Mouse (Mus musculus) embryonic facial prominence, embryonic 10.5 days (tissue): ENCODE measurements at regions not wholly inside any gene's neighbourhood (a gene's known extent, or its start where the extent isn't known, plus 50 kb on each side); places are given as distances from the start of the nearest gene placed in this dataset.
"Not testable (repeated sequence)": the region's sequence is repeated elsewhere in the genome, so short reads cannot be mapped to it uniquely, and the experiment has no call there.

ENCODE experiments used
- DNase-seq: peaks from one replicate; pipeline ENCODE4 v3.0.0-alpha.2; 2017; ENCODE audit warnings: low spot score
- H3K27ac ChIP-seq: fragments of 300-500 bp; sonication (generic); replicated peaks from 2 replicates; pipeline ENCODE4 v1.5.1; 2016; ENCODE audit warnings: mild to moderate bottlenecking
- H3K27me3 ChIP-seq: fragments of 300-500 bp; sonication (generic); replicated peaks from 2 replicates; pipeline ENCODE4 v1.6.1; 2016; ENCODE audit warnings: low read depth, mild to moderate bottlenecking; ENCODE audit not compliant: poor library complexity, severe bottlenecking
- H3K36me3 ChIP-seq: fragments of 300-500 bp; sonication (generic); replicated peaks from 2 replicates; pipeline ENCODE4 v1.6.1; 2016; ENCODE audit warnings: mild to moderate bottlenecking, moderate library complexity
- H3K4me1 ChIP-seq: fragments of 300-500 bp; sonication (generic); 2 replicates; pipeline ENCODE4 v1.6.1; 2016
- H3K4me3 ChIP-seq: fragments of 300-500 bp; sonication (generic); 2 replicates; pipeline ENCODE4 v1.5.1; 2016; ENCODE audit warnings: mild to moderate bottlenecking, moderate library complexity
- H3K9me3 ChIP-seq: fragments of 300-500 bp; sonication (generic); 2 replicates; pipeline ENCODE4 v1.6.1; 2016; ENCODE audit warnings: mild to moderate bottlenecking
- WGBS: fragments of 180-500 bp; shearing (Covaris S2); methylation state at CpG from one replicate; pipeline ENCODE4 v1.1.7; 2016; 5-methylcytosine and 5-hydroxymethylcytosine counted together

GRCm38 (mm10) chr6:89125916-89126315 lies 223.9 kb downstream of the Tpra1 start:
- WGBS: 62% methylated on average over 9 of the region's 9 CpGs
- DNase-seq: no peak

DNA sequence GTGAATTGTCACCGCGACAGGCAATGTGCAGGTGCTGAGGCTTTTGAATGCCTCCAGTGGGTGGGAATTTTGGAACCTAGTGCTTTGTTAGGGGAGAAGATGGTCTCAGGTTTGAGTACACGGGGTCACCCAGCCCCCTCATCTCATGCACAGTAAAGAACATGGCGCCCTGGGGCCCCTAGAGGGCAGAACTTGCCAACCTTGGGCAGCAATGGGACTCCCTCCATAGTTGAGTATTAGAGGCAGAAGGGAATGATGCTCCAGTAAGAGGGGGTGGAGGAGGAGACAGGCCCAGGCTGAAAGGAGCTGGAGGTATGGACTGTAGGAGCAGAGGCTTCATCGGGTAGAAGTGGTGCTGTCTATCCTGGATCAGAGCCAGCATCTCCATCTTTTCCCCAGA lies 226.1 kb downstream of the Tpra1 start:
- not testable (repeated sequence) for H3K9me3 ChIP-seq, H3K36me3 ChIP-seq, H3K27me3 ChIP-seq, H3K4me1 ChIP-seq, DNase-seq, H3K27ac ChIP-seq, H3K4me3 ChIP-seq
- WGBS: 59% methylated on average over 5 of the region's 5 CpGs

More at GRCm38 (mm10) chr6:89125916-89126315, 223.9 kb downstream of the Tpra1 start:
- Histone ChIP-seq H3K36me3 (no peaks in the 10 kb centered on the region), H3K4me3 (no peak overlapping the region), H3K27ac (no peak overlapping the region), H3K4me1 (peaks cover 29% of the 10 kb centered on the region), H3K27me3 (peaks cover 6% of the 10 kb centered on the region; the same call in 1 of the 2 replicates), H3K9me3 (no peaks in the 10 kb centered on the region)

GRCm38 (mm10) chr6:89140469-89140868 lies 222.0 kb downstream of the Plxna1 start:
- Histone ChIP-seq H3K4me3 (no peak overlapping the region), H3K36me3 (no peaks in the 10 kb centered on the region), H3K27ac (no peak overlapping the region), H3K9me3 (no peaks in the 10 kb centered on the region), H3K4me1 (0 out of 2 replicates have a peak, but pooled peaks cover 4% of the 10 kb centered on the region), H3K27me3 (no peaks in the 10 kb centered on the region)
- no peak for DNase-seq
- 73% methylated on average over 3 of the region's 3 CpGs for WGBS

DNA sequence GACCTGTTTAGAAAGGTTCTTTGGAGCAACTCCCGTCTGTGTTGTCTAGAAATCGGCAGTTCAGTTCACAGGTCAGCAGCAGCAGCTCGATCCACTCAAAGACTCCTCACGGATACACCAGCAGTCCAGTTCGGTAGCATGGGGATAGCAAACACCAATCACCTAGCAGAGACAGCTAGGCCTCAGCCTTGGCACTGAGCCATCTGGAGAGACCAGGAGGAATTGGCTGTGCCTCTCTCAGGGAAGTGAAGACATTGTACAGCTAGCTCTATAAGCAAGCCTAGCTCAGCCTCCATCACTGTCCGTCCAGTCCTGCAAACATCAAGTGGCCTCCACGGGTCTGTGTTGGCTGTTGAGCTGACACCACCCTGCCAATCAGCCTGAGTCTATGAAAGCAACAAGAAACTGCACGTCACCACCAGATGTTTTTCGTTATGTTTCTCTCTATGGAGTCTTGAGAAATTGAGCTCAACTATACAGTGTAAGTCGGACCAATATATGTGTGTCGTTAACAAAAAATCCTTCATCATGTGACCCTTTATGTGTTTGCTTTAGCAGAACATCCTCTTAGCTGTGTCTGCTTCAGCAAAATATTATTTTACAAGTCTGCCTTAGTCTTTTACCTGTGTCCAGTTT lies 209.3 kb downstream of the Plxna1 start:
- no peak for DNase-seq
- no peak overlapping the region for H3K4me3 ChIP-seq
- peaks cover 9% of the 10 kb centered on the region; the same call in 1 of the 2 replicates for H3K4me1 ChIP-seq
- no peaks in the 10 kb centered on the region for H3K27me3 ChIP-seq
- no peaks in the 10 kb centered on the region for H3K36me3 ChIP-seq
- H3K27ac ChIP-seq: no peak overlapping the region
- 74% methylated on average over 11 of the region's 11 CpGs for WGBS
- H3K9me3 ChIP-seq: 0 out of 2 replicates have a peak, but pooled peaks cover 4% of the 10 kb centered on the region

DNA sequence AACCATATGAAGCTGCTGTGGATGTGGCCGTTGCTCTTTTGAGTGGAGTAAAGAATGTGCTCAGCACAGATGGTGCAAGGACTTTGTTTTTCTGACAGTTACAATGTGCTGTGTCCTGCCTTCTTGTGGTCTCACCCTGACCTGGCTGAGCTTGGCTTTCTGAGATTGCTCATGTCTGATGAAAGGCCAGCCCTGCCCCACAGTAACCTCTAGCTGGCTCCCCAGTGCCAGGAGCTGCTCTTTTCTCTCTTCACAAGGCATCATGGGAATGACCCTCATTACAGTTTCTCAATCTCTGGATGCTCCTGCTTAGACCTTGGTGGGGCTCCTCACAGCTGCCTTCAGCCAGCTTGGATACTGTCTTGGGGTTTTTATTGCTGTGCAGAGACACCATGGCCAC lies 204.9 kb downstream of the Plxna1 start:
- H3K4me1 ChIP-seq: peaks cover 13% of the 10 kb centered on the region
- H3K27ac ChIP-seq: no peak overlapping the region
- no peaks in the 10 kb centered on the region for H3K27me3 ChIP-seq
- 0 out of 2 replicates have a peak, but pooled peaks cover 4% of the 10 kb centered on the region for H3K9me3 ChIP-seq
- no peak for DNase-seq
- no peak overlapping the region for H3K4me3 ChIP-seq
- 90% methylated on average over 1 of the region's 1 CpGs for WGBS
- no peaks in the 10 kb centered on the region for H3K36me3 ChIP-seq

DNA sequence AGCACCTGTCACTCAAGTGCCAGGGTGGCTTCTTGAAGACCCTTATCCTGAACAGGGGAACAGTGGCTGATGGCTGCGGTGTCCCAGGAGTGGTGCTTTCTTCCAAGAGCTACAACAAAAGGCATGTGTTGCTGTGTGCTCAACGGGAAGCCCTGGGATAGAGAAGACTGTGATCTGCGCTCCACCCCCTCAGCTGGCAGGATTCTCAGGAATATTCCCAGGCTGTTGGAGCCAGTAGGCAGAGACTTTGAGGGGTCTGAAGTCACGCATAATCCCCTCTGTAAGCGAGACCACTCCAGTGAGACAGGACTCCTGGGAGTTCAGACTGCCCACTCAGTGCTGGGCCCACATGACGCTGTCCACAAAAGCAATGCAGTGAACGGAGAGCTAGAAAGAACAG lies 202.4 kb downstream of the Plxna1 start:
- Histone ChIP-seq H3K9me3 (0 out of 2 replicates have a peak, but pooled peaks cover under 1% of the 10 kb centered on the region), H3K4me3 (no peak overlapping the region), H3K36me3 (no peaks in the 10 kb centered on the region), H3K27ac (no peak overlapping the region), H3K27me3 (no peaks in the 10 kb centered on the region), H3K4me1 (peaks cover 8% of the 10 kb centered on the region)
- WGBS: 46% methylated on average over 7 of the region's 7 CpGs
- no peak for DNase-seq

DNA sequence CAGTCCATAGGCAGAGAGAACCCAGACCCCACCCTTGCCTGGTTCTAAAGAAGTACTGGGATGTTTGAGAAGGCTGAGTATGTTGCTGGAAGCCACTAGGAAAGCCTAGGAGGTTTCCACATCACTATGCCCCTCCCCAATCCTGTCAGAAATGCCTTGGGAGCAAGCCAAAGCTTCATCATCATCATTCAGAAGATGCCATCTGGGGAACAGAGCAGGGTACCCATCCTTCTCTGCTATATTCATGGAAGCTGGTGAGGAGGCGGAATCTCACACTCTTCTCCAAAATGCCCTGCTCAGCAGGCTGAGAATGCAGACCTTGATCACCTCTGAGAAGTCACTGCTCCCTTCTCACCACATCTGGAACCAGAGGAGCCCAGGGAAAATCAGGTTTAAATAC lies 200.7 kb downstream of the Plxna1 start:
- 95% methylated on average over 1 of the region's 1 CpGs for WGBS
- Histone ChIP-seq H3K9me3 (0 out of 2 replicates have a peak, but pooled peaks cover 4% of the 10 kb centered on the region), H3K36me3 (no peaks in the 10 kb centered on the region), H3K27me3 (no peaks in the 10 kb centered on the region), H3K27ac (no peak overlapping the region), H3K4me3 (no peak overlapping the region), H3K4me1 (peaks cover 8% of the 10 kb centered on the region)
- DNase-seq: no peak

DNA sequence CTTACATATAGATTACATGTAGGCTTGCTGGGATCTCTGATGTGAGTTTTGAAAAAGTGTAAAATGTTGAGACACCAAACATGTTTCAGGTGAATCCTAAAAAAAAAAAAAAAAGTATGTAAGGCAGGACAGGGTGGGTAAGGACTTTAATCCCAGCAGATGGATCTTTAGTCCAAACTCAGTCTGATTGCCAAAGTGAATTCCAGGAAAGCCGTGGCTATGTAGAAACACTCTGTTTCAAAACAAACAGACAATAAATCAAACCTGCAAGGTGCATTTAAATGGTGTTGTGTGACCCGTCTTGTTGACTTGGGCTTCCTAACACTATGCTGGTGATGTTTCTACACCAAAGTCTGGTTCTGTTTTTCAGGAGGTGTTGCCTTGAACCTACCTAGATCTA lies 192.9 kb downstream of the Plxna1 start:
- 84% methylated on average over 2 of the region's 2 CpGs for WGBS
- H3K9me3 ChIP-seq: 0 out of 2 replicates have a peak, but pooled peaks cover 4% of the 10 kb centered on the region
- H3K36me3 ChIP-seq: no peaks in the 10 kb centered on the region
- no peaks in the 10 kb centered on the region for H3K4me1 ChIP-seq
- DNase-seq: no peak
- H3K27ac ChIP-seq: no peak overlapping the region
- H3K4me3 ChIP-seq: no peak overlapping the region
- H3K27me3 ChIP-seq: no peaks in the 10 kb centered on the region

GRCm38 (mm10) chr6:89184920-89185319 lies 177.5 kb downstream of the Plxna1 start:
- not testable (repeated sequence) for H3K27me3 ChIP-seq, H3K9me3 ChIP-seq, H3K4me3 ChIP-seq, H3K27ac ChIP-seq, H3K36me3 ChIP-seq, H3K4me1 ChIP-seq, DNase-seq
- 94% methylated on average over 2 of the region's 7 CpGs for WGBS

- H3K9me3 ChIP-seq, H3K27me3 ChIP-seq, H3K36me3 ChIP-seq, H3K4me1 ChIP-seq, DNase-seq, H3K27ac ChIP-seq: not testable (repeated sequence)
- H3K4me3 ChIP-seq: peak overlapping the region; percentile 47
- 8% methylated on average over 19 of the region's 19 CpGs for WGBS
Measured at GRCm38 (mm10) chr6:89200514-89201284, 161.7 kb downstream of the Plxna1 start.

DNA sequence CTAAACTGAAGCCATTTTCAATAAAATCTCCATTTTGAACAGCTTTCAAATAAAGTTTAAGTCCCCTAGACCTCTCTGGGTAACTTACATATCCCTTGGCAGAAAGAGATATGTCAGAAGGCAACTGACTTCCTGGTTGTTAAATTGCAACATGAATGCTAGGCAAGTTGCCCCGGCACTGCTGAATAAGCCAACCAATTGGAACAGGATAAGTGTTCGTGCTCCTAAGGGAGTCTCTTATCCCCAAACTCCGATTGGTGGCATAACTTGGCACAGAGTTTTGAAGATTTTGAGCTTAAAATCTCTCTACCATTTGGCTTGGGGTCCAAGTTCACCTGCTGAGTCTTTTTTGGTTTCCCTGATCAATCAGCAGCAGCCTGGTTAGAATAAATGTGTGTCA lies 147.4 kb downstream of the Plxna1 start:
- H3K4me3 ChIP-seq: no peak overlapping the region
- no peak for DNase-seq
- WGBS: 70% methylated on average over 3 of the region's 3 CpGs

GRCm38 (mm10) chr6:89235416-89236075 lies 126.9 kb downstream of the Plxna1 start:
- Histone ChIP-seq H3K4me1 (peaks cover 35% of the 10 kb centered on the region), H3K27me3 (peaks cover 26% of the 10 kb centered on the region), H3K4me3 (peak overlapping the region; percentile 36; the same call in 1 of the 2 replicates), H3K9me3 (no peaks in the 10 kb centered on the region), H3K36me3 (no peaks in the 10 kb centered on the region), H3K27ac (no peak overlapping the region; the same call in 1 of the 2 replicates)
- WGBS: 30% methylated on average over 27 of the region's 27 CpGs
- peak; percentile 33 for DNase-seq

More for the DNA sequence above, 147.4 kb downstream of the Plxna1 start:
- H3K27me3 ChIP-seq: no peaks in the 10 kb centered on the region
- no peaks in the 10 kb centered on the region for H3K36me3 ChIP-seq
- H3K4me1 ChIP-seq: peaks cover 7% of the 10 kb centered on the region
- H3K27ac ChIP-seq: no peak overlapping the region
- no peaks in the 10 kb centered on the region for H3K9me3 ChIP-seq
